Mouse (Mus musculus) liver, postnatal 0 days (tissue): ENCODE measurements at regions not wholly inside any gene's neighbourhood (a gene's known extent, or its start where the extent isn't known, plus 50 kb on each side); places are given as distances from the start of the nearest gene placed in this dataset.

Experiments used
- ATAC-seq: fragments of 200-750 bp; cut with Nextera tagmentation; 2 replicates; pipeline ENCODE4 v1.8.0; 2017; ENCODE audit warnings: mild to moderate bottlenecking, moderate library complexity
- DNase-seq: peaks from one replicate; pipeline ENCODE4 v3.0.0-alpha.2; 2016
- H3K27ac ChIP-seq: fragments of 300-500 bp; sonication (generic); 2 replicates; pipeline ENCODE4 v1.5.1; 2014; ENCODE audit warnings: antibody characterized with exemption, moderate library complexity, mild to moderate bottlenecking, low read depth
- H3K27me3 ChIP-seq: fragments of 300-500 bp; sonication (generic); 2 replicates; pipeline ENCODE4 v1.6.1; 2014; ENCODE audit warnings: low read length, control low read depth, mixed read lengths; ENCODE audit not compliant: insufficient read depth
- H3K36me3 ChIP-seq: fragments of 300-500 bp; sonication (generic); replicated peaks from 2 replicates; pipeline ENCODE4 v1.6.1; 2014; ENCODE audit warnings: mild to moderate bottlenecking, control low read depth, low read length, moderate library complexity, mixed read lengths; ENCODE audit not compliant: insufficient read depth
- H3K4me1 ChIP-seq: fragments of 300-500 bp; sonication (generic); 2 replicates; pipeline ENCODE4 v1.6.1; 2014; ENCODE audit warnings: antibody characterized with exemption, mild to moderate bottlenecking, control low read depth; ENCODE audit not compliant: insufficient read depth
- H3K4me2 ChIP-seq: fragments of 300-500 bp; sonication (generic); 2 replicates; pipeline ENCODE4 v1.6.1; 2014; ENCODE audit warnings: low read depth, mild to moderate bottlenecking, low read length, moderate library complexity, mixed read lengths
- H3K4me3 ChIP-seq: fragments of 300-500 bp; sonication (generic); 2 replicates; pipeline ENCODE4 v1.5.1; 2014; ENCODE audit warnings: low read depth, low read length
- H3K9ac ChIP-seq: fragments of 300-500 bp; sonication (generic); replicated peaks from 2 replicates; pipeline ENCODE4 v1.6.1; 2014; ENCODE audit warnings: mild to moderate bottlenecking, moderate library complexity
- H3K9me3 ChIP-seq: fragments of 300-500 bp; sonication (generic); 2 replicates; pipeline ENCODE4 v1.6.1; 2016; ENCODE audit warnings: mild to moderate bottlenecking, control low read depth, low read length, mixed read lengths
- CTCF ChIP-seq: sonication (generic); IDR thresholded peaks from 2 replicates; pipeline ENCODE4 v1.5.1; 2016; ENCODE audit warnings: antibody characterized with exemption, low read depth
- EP300 ChIP-seq: IDR thresholded peaks from 2 replicates; pipeline ENCODE4 v1.6.1; 2016; ENCODE audit warnings: antibody characterized with exemption, low read depth, mild to moderate bottlenecking
- WGBS: fragments of 180-500 bp; shearing (Covaris S2); extraction: QIAGEN DNeasy Blood & Tissue Kit; methylation state at CpG from one replicate; pipeline ENCODE4 v1.1.7; 2014; ENCODE audit not compliant: insufficient replicate concordance; 5-methylcytosine and 5-hydroxymethylcytosine counted together

DNA sequence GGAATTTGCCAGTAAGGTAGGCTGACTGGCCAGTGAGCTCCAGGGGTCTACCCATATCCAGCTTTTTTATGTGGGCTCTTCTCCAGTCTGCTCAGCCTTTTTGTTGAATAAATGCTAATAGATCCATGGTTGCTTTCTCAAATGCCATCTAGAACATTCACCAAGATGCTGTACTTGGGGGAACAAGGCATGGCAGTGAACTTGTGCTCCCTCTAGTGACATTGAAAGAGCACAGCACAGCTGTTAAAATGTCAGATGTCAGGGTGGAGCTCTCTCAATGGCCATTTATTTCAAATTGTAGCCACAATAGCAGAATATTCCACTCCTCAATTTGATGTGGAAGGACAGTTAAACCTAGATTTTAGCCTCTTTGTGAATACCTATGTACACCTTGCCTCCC lies 86.3 kb downstream of the Kcnk1 start:
- Histone ChIP-seq H3K9ac (no peak overlapping the region), H3K4me1 (no peaks in the 10 kb centered on the region), H3K9me3 (no peaks in the 10 kb centered on the region), H3K4me3 (no peak overlapping the region), H3K27ac (no peak overlapping the region), H3K36me3 (no peaks in the 10 kb centered on the region), H3K4me2 (no peak overlapping the region), H3K27me3 (0 out of 2 replicates have a peak, but pooled peaks cover 2% of the 10 kb centered on the region)
- peak; percentile 54 for TF ChIP-seq CTCF
- no peak for TF ChIP-seq EP300
- DNase-seq (no peak), ATAC-seq (no peak)

DNA sequence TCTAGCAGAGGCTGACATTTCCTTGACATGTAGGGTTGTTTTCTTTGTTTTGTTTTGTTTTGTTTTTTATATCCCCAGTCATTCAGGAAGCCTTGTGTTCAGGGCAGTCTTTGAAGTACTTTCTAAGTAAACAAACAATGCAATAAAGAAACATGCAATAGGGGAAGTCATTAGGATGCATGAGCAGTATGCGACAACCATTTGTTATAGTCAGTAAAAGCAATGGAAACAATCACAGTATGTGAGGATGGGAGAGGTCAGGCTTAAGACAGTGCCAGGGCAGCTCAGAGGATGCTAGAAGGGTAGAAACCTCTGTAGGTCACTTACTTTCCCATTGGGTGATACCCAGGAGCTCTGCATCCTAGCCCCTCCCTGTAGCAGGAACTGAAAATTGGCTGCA lies 87.9 kb downstream of the Kcnk1 start:
- H3K4me2 ChIP-seq: no peak overlapping the region
- no peak overlapping the region for H3K9ac ChIP-seq
- ATAC-seq: no peak
- no peaks in the 10 kb centered on the region for H3K4me1 ChIP-seq
- TF ChIP-seq CTCF (no peak), EP300 (no peak)
- H3K27me3 ChIP-seq: no peaks in the 10 kb centered on the region
- DNase-seq: no peak
- no peaks in the 10 kb centered on the region for H3K9me3 ChIP-seq
- H3K4me3 ChIP-seq: no peak overlapping the region
- no peaks in the 10 kb centered on the region for H3K36me3 ChIP-seq
- 57% methylated on average over 1 of the region's 1 CpGs for WGBS
- no peak overlapping the region for H3K27ac ChIP-seq

DNA sequence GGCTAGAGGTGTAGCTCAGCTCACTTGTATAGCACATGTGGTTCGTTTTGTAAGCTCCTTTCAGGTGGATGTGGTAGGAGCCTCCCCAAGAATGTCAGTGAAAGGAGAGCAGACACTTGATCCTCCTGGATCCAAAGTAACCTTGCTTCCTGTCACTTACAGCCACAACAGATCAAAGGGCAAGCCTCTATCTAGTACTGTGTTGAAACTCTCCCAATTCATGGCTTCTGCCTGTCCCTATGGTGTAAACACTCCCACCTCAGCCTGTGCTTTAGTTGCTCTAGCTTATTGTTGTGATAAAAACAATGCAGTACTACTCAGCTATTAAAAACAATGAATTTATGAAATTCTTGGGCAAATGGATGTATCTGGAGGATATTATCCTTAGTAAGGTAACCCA lies 95.8 kb downstream of the Kcnk1 start:
- H3K27ac ChIP-seq: no peak overlapping the region
- ATAC-seq (no peak), DNase-seq (no peak)
- H3K4me3 ChIP-seq: no peak overlapping the region
- no peaks in the 10 kb centered on the region for H3K4me1 ChIP-seq
- H3K9ac ChIP-seq: no peak overlapping the region
- 44% methylated on average over 1 of the region's 1 CpGs for WGBS
- no peak for TF ChIP-seq EP300
- TF ChIP-seq CTCF: no peak
- H3K9me3 ChIP-seq: no peaks in the 10 kb centered on the region
- no peaks in the 10 kb centered on the region for H3K27me3 ChIP-seq
- no peak overlapping the region for H3K4me2 ChIP-seq
- no peaks in the 10 kb centered on the region for H3K36me3 ChIP-seq

DNA sequence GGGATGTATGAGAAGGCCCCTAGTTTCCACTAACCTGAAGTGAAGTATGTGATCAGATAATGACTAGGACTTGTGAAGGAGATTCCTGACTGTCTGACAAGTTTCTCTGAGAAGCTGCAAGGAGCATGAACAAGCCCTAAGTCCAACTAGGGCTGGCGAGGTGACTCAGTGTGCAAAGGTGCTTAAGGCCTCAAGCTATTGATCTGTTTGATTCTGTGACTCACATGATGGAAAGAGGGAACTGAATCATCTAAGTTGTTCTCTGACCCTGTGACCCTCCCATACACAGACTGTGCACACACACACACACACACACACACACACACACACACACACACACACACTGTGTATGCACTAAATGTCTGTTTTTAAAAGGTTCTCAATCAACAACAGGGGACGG lies 99.0 kb downstream of the Kcnk1 start:
- ATAC-seq: peak; percentile 65
- WGBS: 44% methylated on average over 2 of the region's 2 CpGs
- TF ChIP-seq CTCF (no peak), EP300 (peak; percentile 12; the same call in 1 of the 2 replicates)

DNA sequence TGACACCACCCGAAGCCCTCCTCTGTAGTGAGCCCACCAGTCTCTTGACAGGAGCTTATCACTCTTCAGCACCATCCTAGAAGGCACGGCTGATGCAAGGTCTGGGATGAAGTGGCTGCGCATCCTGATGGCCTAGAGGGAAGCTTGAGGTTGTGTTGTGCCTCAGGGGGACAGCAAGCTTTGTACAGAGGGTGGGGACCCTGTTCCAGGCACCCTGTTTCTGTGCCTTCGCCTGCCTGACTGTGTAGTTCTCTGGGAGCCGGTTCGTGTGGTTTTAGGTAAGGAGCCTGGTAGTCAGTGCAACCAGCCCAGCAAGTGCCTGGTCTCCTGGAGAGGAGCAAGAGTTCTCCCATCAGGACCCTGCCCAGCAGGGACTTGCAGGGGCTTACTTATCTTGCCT lies 101.1 kb downstream of the Kcnk1 start:
- no peak for TF ChIP-seq EP300
- TF ChIP-seq CTCF: no peak
- no peak overlapping the region for H3K4me2 ChIP-seq
- no peaks in the 10 kb centered on the region for H3K27me3 ChIP-seq
- no peak for ATAC-seq
- DNase-seq: no peak
- no peaks in the 10 kb centered on the region for H3K4me1 ChIP-seq
- H3K9ac ChIP-seq: no peak overlapping the region
- no peaks in the 10 kb centered on the region for H3K36me3 ChIP-seq
- 61% methylated on average over 6 of the region's 6 CpGs for WGBS
- no peaks in the 10 kb centered on the region for H3K9me3 ChIP-seq
- no peak overlapping the region for H3K27ac ChIP-seq
- H3K4me3 ChIP-seq: no peak overlapping the region

More for the DNA sequence above, 99.0 kb downstream of the Kcnk1 start:
- H3K27ac ChIP-seq: no peak overlapping the region
- no peak overlapping the region for H3K4me3 ChIP-seq
- no peaks in the 10 kb centered on the region for H3K36me3 ChIP-seq
- H3K27me3 ChIP-seq: no peaks in the 10 kb centered on the region
- H3K4me1 ChIP-seq: no peaks in the 10 kb centered on the region
- no peak for DNase-seq
- H3K9me3 ChIP-seq: no peaks in the 10 kb centered on the region
- no peak overlapping the region for H3K9ac ChIP-seq
- no peak overlapping the region for H3K4me2 ChIP-seq

DNA sequence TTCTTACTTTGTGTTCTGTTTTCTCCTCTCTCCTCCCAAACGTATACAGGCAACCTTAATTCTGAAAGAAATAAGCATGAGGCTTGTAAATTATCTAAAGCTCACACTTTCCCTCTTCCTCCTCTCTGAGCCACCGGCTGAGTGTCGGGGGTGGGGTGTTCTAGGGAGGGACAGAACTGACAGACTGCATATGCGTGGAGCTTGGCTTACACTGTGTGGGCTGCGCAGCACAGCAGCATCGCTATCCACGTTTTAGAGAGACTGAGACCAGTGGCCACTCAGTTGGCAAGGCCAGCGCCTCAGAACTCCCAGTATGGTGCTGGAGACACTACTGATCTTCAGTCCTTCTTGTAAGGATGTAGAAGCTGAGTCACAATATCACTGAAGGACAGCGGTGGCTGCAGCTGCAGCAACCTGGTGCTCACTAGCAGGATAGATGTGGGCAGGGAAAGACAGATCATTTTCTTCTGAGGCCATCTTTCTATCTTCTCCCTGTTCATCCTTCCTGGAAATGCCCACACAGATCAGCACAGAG lies 101.7 kb downstream of the Kcnk1 start:
- Histone ChIP-seq H3K9me3 (no peaks in the 10 kb centered on the region), H3K4me2 (no peak overlapping the region), H3K36me3 (no peaks in the 10 kb centered on the region), H3K4me1 (no peaks in the 10 kb centered on the region), H3K27me3 (no peaks in the 10 kb centered on the region), H3K9ac (no peak overlapping the region), H3K4me3 (no peak overlapping the region), H3K27ac (no peak overlapping the region)
- DNase-seq (no peak), ATAC-seq (no peak)
- TF ChIP-seq CTCF (no peak), EP300 (no peak)
- 56% methylated on average over 9 of the region's 9 CpGs for WGBS

DNA sequence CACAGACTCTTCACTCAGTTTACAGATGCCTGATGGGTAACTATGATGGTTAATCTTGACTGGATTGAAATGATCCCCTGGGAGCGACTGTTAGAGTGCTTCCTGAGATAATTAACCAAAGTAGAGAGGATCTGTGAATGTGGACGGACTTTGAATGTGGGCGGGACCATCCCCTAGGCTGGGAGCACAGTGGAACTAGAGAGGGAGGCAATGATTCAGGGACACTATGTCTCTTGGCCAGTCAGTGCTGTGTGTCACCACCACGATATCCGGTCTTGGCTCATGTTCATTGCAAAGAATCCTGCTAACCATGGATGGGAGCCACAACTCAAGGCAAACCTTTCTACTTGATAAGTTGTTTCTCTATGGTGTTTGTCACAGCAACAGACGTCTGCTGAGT lies 103.9 kb downstream of the Kcnk1 start:
- Histone ChIP-seq H3K4me3 (no peak overlapping the region), H3K4me1 (no peaks in the 10 kb centered on the region), H3K4me2 (no peak overlapping the region), H3K27ac (no peak overlapping the region), H3K27me3 (no peaks in the 10 kb centered on the region), H3K9me3 (no peaks in the 10 kb centered on the region), H3K36me3 (no peaks in the 10 kb centered on the region), H3K9ac (no peak overlapping the region)
- 75% methylated on average over 6 of the region's 6 CpGs for WGBS
- TF ChIP-seq EP300 (no peak), CTCF (no peak)
- ATAC-seq: no peak
- DNase-seq: no peak
